Mouse (Mus musculus): ENCODE measurements around the gene Ctnnb1.

Ctnnb1 gene

DNA sequence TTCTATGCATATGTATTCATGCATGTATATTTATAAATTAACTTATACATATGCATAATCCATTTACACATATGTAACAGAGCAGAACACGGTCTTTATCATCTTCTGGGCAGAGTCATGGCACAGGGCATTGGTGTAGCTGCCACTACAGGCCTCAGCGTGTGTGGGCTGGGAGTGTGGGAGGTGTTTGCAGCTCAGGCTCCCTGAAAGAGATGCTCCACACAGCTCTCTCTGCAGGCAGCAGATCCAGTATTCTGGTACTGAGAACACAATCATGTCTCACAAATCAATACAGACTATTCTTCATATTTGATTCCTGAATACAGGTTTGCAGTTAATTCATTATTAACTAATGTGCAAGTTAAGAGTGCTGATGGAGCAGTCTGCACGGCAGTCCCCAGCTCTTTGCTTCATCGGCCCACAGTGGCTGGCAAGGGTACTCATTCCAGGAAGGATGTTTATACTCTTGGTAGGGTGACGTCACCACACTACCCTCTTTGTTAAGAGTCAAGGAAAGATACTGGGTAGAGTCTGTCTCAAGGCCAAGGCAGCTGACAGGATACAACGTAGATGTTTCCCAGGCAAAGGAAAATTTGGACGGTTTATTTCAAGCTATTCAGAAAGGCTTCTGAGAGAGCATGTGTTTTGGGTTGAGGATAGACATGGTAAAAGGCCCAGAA is 71.8 kb downstream of the Ctnnb1 start:
- DNase-seq (ENCODE audit: low spot score in 2 of 2): no peak

DNA sequence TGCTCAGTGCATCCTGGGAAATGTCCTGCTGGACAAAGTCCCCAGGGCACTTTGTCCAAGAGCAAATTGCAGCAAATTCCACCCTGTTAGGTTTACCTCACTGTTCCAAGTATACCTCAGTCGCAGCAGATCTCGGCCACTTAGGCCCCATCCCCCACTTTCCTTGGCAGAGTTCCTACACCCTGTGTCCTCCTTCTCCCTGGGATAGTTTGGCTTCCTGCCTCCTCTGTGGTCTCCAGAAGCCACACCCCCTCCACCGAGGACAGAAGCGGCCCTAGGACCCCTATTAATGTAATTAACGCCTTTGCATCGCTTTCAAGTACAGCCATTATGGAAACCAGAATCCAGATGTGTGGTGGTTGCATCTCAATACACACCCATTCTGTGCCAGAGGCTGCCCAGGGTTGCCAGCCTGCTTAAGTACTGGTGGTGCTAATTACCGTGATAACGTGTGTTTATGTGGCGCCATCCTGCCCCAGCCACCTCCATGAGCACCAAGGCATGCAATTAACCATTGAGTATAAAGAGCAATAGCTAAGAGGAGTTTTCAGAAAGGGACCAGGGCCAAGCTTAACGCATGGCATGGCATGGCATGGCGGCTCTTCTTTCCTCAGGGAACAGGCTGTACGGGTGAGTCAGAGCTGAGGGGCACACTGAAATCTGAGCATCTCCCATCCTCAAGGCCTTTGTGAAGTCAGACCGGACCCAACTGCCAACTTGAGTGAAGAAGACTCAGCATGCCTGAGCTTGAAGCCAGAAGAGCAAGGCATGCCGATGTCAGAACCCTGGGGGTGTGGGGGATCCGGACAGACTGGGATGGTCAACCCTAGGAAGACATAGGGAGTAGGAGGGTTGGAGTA is 72.9 kb downstream of the Ctnnb1 start:
- DNase-seq (ENCODE audit: low spot score in 2 of 2): no peak

DNA sequence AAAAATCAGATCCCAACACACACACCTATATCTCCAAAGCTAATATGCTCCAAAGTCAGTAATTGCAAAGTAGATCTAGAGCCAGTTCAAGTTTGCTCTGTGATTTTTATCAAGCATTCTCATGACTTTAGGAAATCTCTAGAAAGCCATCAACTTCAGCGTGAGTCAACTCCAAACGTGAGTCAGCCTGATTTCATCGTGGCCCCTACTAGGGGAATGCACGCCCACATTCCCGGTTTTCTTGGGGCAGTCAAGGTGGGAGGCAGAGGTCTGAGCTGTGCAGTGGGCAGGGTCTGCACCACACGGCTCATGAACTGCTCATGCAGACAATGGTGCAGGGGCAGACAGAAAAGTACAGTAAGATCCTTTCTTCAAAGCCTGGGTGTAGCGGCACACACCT is 76.9 kb downstream of the Ctnnb1 start:
- DNase-seq (ENCODE audit: low spot score in 2 of 2): no peak

Measured in spleen, postnatal 4 days (tissue).